Mouse (Mus musculus) cerebellum, postnatal 4 days (tissue): ENCODE results near the gene Anp32a.
A peak's percentile ranks its signal among the peaks of the same experiment; 100 is the strongest.

Source experiments
- DNase-seq, 2 experiments: peaks; one replicate each; pipeline ENCODE4 v3.0.0; 2022; ENCODE audit warnings: low spot score in 2 of 2, mixed read lengths in 1 of 2

The Anp32a gene

DNA sequence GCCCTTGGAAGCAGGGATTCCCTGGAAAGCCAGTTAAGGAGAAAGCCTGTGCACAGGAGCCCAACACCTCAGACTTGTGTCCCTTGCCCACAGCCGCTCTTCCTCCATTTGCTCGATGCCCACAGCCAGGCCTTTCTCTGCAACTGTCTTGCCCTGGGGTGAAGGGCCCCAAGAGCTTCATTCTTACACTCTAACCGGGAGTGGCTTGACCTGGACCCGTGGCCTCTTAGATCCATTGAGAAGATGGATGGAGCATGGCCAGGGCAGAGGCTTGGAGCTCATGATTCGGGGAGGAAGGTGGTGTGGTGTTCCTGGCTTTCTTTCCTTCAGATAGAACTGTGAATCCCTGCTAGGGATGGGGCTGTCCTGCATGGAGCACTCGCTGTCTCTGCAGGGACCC, 28.1 kb downstream of the Anp32a start:
- DNase-seq = no peak

DNA sequence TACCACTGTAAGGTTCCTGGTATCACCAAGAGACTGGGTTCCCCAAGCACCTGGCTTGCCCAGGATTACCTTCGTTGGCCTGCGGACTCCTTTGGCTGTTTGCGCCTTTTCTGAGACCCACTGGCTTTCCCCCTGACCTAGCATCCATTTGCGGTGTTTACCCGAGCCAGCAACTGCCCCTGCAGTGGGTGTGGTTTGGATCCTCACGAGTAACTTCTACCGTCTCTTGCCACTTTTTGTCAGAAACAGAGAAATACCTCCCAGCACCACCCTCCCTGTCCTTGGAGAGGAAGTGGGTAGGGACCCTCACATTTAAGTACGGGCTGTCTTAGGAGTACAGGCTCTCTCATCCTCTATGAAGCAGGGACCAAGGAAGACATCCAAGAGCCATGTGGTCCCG, 29.1 kb downstream of the Anp32a start:
- no peak for DNase-seq

GRCm38 (mm10) chr9:62370648-62371280, 29.7 kb downstream of the Anp32a start:
- DNase-seq = no peak

GRCm38 (mm10) chr9:62371745-62372555, 30.9 kb downstream of the Anp32a start:
- DNase-seq = no peak

DNA sequence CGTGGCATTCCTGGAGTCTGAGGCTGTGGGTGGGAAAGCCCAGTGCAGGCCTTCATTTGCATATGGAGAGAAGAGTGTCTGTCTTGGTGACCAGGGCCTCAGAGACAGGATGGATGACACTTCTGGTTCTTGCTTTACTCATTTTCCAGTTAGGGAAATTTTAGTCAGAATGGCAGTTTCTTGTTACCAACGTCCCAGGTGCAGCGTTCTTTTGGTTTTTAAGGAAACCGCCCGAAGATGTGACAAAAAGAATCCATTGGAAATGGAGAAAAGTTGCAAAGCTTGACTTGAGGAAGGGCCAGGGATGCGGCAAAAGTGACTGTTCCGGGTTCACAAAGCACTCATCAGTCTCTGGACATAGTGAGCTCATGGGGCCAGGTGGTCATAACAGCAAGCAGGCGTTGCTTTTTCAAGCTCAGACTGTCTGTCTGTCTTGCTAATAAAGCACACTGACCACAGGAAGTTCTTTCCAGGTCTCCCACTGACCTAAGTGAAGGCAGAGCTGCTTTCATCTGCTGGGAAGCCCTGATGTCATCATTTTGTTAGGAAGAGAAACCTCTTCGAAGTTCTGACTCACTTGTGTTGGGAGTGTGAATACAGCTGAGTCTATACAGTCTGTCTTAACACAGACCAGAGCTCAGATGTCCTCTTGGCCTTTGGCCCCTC, 31.6 kb downstream of the Anp32a start:
- DNase-seq = no peak

DNA sequence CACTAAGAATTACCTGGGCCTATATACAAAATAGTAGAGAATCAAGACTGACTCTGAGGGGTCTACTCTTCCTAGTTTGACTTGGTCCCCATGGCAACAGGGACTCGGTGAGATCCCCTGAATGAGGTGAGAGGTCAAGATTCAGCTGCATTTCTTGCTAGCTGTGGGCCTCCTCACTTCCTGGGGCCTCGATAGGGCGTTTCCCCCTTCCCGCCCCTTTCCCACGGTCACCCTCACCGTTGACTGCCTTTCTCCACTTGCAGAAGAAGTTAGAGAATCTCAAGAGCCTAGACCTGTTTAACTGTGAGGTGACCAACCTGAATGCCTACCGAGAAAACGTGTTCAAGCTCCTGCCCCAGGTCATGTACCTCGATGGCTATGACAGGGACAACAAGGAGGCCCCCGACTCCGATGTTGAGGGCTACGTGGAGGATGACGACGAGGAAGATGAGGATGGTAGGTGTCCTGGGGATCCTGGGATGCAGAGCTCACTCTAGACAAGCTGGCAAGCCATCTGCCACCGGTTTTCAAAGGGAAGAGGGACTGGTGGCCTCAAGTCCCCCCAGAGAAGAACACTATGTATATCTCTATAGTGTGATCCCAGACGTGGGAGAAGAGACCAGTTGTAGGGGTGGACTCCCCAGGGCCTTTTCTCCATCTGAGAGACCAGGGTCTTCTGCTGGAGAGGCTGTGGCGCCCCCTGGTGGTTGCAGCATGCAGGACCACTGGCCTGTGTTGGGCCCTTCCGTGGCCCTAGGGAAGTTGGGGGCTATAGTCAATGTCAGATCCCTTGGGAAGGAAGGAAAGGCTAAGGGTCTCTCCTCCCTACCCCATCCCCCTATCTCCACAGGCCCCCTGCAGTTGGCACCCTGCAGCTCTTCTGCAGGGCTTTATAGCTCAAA, 32.4 kb downstream of the Anp32a start:
- peak; percentile 39 to 73 for DNase-seq

GRCm38 (mm10) chr9:62374276-62374675, 33.2 kb downstream of the Anp32a start:
- DNase-seq = no peak

DNA sequence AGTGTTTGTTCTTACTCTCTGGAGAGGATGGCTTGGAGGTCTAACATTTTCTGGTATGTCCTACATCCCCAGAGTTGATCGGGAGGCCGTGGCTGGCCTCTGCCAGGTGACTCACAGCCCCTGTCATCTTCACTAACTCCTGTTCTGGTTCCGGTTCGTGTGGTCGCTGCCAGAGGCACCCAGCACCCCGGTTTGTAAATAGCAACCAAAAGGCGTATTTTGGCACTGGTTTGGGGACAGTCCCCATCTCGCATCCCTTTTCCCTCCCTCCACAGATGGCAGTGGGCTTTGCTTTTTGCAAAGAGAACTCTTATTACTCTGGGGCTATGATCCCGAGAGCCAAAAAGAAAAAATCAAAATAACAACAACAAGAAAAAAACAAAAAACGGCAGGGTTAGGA, 36.8 kb downstream of the Anp32a start:
- DNase-seq = no peak

DNA sequence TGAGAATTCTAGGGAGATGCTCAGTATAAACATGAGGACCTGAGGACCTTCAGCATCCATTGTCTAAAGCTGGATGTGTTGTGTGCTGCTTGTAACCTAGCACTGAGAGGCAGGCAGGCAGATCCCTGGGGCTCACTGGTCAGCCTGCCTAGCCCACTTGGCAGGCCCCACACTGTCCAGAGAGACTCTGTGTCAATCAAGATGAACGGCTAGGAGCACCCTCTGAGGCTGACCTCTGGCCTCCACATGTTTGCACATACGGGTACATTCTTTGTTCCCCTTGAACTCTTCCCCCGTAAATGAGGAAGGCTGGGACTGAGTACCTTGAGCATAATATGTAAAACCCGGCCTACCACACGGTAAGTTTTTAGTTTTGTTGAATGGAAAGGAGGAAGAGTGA, 39.3 kb downstream of the Anp32a start:
- no peak for DNase-seq

DNA sequence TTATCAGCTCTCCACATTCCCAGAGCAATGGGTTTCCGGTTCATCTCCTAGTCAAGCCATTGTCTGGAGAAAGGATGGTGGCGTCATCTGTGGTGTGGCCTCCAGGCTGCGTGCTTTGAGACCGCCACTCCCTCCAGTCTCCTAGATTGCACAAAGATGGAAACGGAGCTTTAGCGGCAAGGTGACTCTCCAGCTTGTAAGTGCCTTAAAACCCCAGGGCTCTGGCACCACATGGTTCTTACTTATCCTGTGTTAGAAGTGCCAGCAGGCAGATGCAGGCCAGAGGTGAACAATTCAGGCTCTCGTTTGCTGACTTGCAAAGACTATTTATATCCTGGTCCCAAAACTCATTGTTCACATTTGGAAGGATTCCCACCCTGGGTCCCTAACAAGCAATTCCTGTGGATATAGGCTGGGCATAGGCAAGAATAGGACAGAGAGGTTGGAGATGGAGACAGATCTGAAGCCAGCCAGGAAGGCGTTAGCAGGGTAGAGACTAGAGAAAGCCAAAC, 40.4 kb downstream of the Anp32a start:
- no peak for DNase-seq

- DNase-seq = no peak
Measured at GRCm38 (mm10) chr9:62382519-62383084, 41.5 kb downstream of the Anp32a start.

GRCm38 (mm10) chr9:62385062-62385461, 44.0 kb downstream of the Anp32a start:
- DNase-seq = no peak

DNA sequence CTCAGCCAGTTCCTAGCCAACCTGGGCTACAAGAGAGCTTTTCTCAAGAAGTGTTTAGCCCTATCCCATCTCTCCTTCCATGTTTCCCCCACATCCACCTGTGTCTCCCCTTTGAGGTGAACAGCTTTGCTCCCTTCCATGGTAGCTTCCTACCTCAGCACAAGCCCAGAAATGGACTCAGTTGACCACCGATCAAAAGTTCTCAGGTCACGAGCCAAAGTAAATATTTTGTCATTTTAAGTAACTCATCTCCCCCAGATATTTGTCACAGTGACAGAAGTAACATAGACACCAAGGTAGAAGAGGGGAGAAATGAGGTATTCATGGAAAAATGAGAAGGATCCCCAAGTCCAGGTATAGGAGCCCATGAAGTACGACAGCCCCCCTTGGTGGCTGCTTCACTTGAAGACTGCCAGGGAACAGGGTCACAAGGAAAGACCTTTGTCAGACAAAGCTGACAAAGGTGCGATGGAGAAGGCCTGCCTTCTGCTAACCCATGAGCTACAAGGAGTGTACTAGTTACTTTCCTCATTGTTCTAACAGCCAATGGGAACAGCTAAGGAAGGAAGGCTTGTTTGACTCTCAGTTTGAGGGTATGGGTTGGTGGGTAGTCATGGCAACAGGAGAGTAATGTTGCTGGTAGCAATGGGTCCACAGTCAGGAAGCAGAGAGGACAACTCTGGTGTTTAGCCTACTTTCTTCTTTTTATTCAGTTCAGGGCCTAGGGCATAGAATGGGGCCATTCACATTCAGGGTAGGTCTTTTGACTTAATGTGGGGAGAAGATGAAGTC, 44.8 kb downstream of the Anp32a start:
- DNase-seq = no peak

GRCm38 (mm10) chr9:62389735-62390134, 48.6 kb downstream of the Anp32a start:
- no peak for DNase-seq

- no peak for DNase-seq
Measured at GRCm38 (mm10) chr9:62393531-62393930, 52.4 kb downstream of the Anp32a start.

DNA sequence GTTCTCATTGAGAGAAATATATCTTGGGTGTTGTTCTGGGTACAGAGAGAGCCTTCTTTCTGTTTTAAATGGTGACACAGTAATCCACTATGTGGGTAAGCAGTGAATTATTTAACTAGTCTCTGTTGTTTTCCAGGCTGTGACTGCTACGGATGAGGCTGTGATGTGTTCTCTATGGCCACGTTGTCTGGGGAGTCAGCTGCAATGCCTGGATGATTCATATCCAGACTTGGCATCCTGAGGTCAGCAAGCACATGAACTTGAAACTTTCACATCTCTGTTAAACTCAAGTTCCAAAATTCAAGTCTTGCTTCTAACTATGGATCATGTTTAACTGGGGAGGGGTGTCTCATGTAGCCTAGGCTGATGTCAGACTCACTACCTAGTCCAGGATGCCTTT, 53.1 kb downstream of the Anp32a start:
- no peak for DNase-seq

- no peak for DNase-seq
Measured at GRCm38 (mm10) chr9:62400531-62401170, 59.6 kb downstream of the Anp32a start.

GRCm38 (mm10) chr9:62401589-62401988, 60.5 kb downstream of the Anp32a start:
- DNase-seq = no peak

GRCm38 (mm10) chr9:62406423-62407013, 65.4 kb downstream of the Anp32a start:
- DNase-seq = no peak
